Mouse (Mus musculus): Measurements from ENCODE around the gene Sult1a1. TPM values are rescaled to one million over a fixed set of nuclear protein-coding genes. Genes with fewer than 3 reads are reported as not detected.

Gene Sult1a1
- total RNA-seq, 2 experiments from 2014 or later, result 12.0 to 32.5 TPM

- intact Hi-C loops (cut with DNase I), result no loop called here
- DNase-seq, result no peak
These were observed 8.6 kb downstream of the Sult1a1 start for GRCm38 (mm10) chr7:126667495-126668090.

- intact Hi-C loops (cut with DNase I), result no loop called here
- DNase-seq, result peak in 1 of 2 experiments; percentile 38
These were observed 11.0 kb downstream of the Sult1a1 start for GRCm38 (mm10) chr7:126665269-126665668.

GRCm38 (mm10) chr7:126663646-126664045 lies 12.6 kb downstream of the Sult1a1 start:
- intact Hi-C loops (cut with DNase I), result no loop called here

GRCm38 (mm10) chr7:126659771-126660170 lies 16.5 kb downstream of the Sult1a1 start:
- DNase-seq, result no peak
- intact Hi-C loops (cut with DNase I), result no loop called here

More at GRCm38 (mm10) chr7:126663646-126664045, 12.6 kb downstream of the Sult1a1 start:
- DNase-seq, result no peak

GRCm38 (mm10) chr7:126657522-126657921 lies 18.7 kb downstream of the Sult1a1 start:
- intact Hi-C loops (cut with DNase I), result no loop called here
- DNase-seq, result no peak

- intact Hi-C loops (cut with DNase I), result no loop called here
- DNase-seq, result no peak
These were observed 20.5 kb downstream of the Sult1a1 start for GRCm38 (mm10) chr7:126655695-126656094.

- intact Hi-C loops (cut with DNase I), result no loop called here
These were observed 22.2 kb downstream of the Sult1a1 start for GRCm38 (mm10) chr7:126653991-126654390.

GRCm38 (mm10) chr7:126650852-126651251 lies 25.4 kb downstream of the Sult1a1 start:
- DNase-seq, result no peak
- intact Hi-C loops (cut with DNase I), result no loop called here

More at GRCm38 (mm10) chr7:126653991-126654390, 22.2 kb downstream of the Sult1a1 start:
- no peak for DNase-seq

- DNase-seq, result peak; percentile 95 to 96
- intact Hi-C loops (cut with DNase I), result loop anchor here (10.0 kb wide), 1 partner anchor 465 kb away; no protein-coding TSS in a partner anchor
These were observed 26.8 kb downstream of the Sult1a1 start, which contains the start of gene Sgf29 for GRCm38 (mm10) chr7:126649231-126650051. Sgf29 (plus strand) TSS chr7:126649309.

GRCm38 (mm10) chr7:126648486-126648885 lies 27.7 kb downstream of the Sult1a1 start:
- DNase-seq, result no peak
- intact Hi-C loops (cut with DNase I), result loop anchor here (10.0 kb wide), 1 partner anchor 466 kb away; no protein-coding TSS in a partner anchor

GRCm38 (mm10) chr7:126645708-126646107 lies 30.5 kb downstream of the Sult1a1 start:
- no peak for DNase-seq
- intact Hi-C loops (cut with DNase I), result loop anchor here (10.0 kb wide), 1 partner anchor 469 kb away; no protein-coding TSS in a partner anchor

GRCm38 (mm10) chr7:126644914-126645313 lies 31.3 kb downstream of the Sult1a1 start:
- no peak for DNase-seq
- intact Hi-C loops (cut with DNase I), result loop anchor here (10.0 kb wide), 1 partner anchor 470 kb away; no protein-coding TSS in a partner anchor

GRCm38 (mm10) chr7:126644345-126644744 lies 31.9 kb downstream of the Sult1a1 start:
- no peak for DNase-seq
- intact Hi-C loops (cut with DNase I), result loop anchor here (10.0 kb wide), 1 partner anchor 470 kb away; no protein-coding TSS in a partner anchor

- intact Hi-C loops (cut with DNase I), result loop anchor here (1.0 to 10.0 kb wide), 2 partner anchors 50 to 472 kb away; no protein-coding TSS in a partner anchor
- peak; percentile 49 to 71 for DNase-seq
These were observed 33.0 kb downstream of the Sult1a1 start for GRCm38 (mm10) chr7:126643244-126643617.

- intact Hi-C loops (cut with DNase I), result loop anchor here (1.0 to 10.0 kb wide), 2 partner anchors 51 to 472 kb away; no protein-coding TSS in a partner anchor
These were observed 33.5 kb downstream of the Sult1a1 start for GRCm38 (mm10) chr7:126642545-126643243.

GRCm38 (mm10) chr7:126636733-126637520 lies 39.3 kb downstream of the Sult1a1 start:
- DNase-seq, result peak; percentile 55
- intact Hi-C loops (cut with DNase I), result loop anchor here (2.0 to 5.0 kb wide), 3 partner anchors 50 to 160 kb away; partner anchors contain the start of gene Sh2b1

More at GRCm38 (mm10) chr7:126642545-126643243, 33.5 kb downstream of the Sult1a1 start:
- DNase-seq, result no peak

- DNase-seq, result no peak
- intact Hi-C loops (cut with DNase I), result loop anchor here (5.0 kb wide), 1 partner anchor 158 kb away; the partner anchor contains the start of gene Sh2b1
These were observed 40.9 kb downstream of the Sult1a1 start for GRCm38 (mm10) chr7:126635375-126635774.

GRCm38 (mm10) chr7:126632478-126632877 lies 43.8 kb downstream of the Sult1a1 start:
- no peak for DNase-seq
- intact Hi-C loops (cut with DNase I), result no loop called here

- intact Hi-C loops (cut with DNase I), result no loop called here
- no peak for DNase-seq
These were observed 45.3 kb downstream of the Sult1a1 start, which contains the start of gene Nupr1 for GRCm38 (mm10) chr7:126630824-126631518. Nupr1 (minus strand) TSS chr7:126630861.

Measured in heart, postnatal 10 days (tissue).